Mouse (Mus musculus) right cerebral cortex, postnatal 14 days (tissue): ENCODE measurements around the gene Zmym5.
"Not testable (repeated sequence)": the region's sequence is repeated elsewhere in the genome, so short reads cannot be mapped to it uniquely, and the experiment has no call there.

Experiments
- DNase-seq: peaks from one replicate; pipeline ENCODE4 v3.0.0; 2022

The Zmym5 gene

GRCm38 (mm10) chr14:56811701-56812339, at the start of gene Zmym5:
Gene Zmym5, minus strand, starts transcription at chr14:56811716.
- peak; percentile 82 for DNase-seq

- no peak for DNase-seq
These were observed 38.2 kb upstream of the Zmym5 start for GRCm38 (mm10) chr14:56849681-56850080.

- no peak for DNase-seq
These were observed 36.8 kb upstream of the Zmym5 start for GRCm38 (mm10) chr14:56848322-56848721.

GRCm38 (mm10) chr14:56844507-56844906, 33.0 kb upstream of the Zmym5 start:
- no peak for DNase-seq

GRCm38 (mm10) chr14:56844033-56844432, 32.5 kb upstream of the Zmym5 start:
- no peak for DNase-seq

- not testable (repeated sequence) for DNase-seq
These were observed 23.1 kb upstream of the Zmym5 start for GRCm38 (mm10) chr14:56834576-56834975.

GRCm38 (mm10) chr14:56833211-56833610, 21.7 kb upstream of the Zmym5 start:
- DNase-seq, result not testable (repeated sequence)

- DNase-seq, result no peak
These were observed 21.1 kb upstream of the Zmym5 start for GRCm38 (mm10) chr14:56832563-56833113.

- no peak for DNase-seq
These were observed 20.6 kb upstream of the Zmym5 start for GRCm38 (mm10) chr14:56832147-56832546.

- no peak for DNase-seq
These were observed 19.1 kb upstream of the Zmym5 start for GRCm38 (mm10) chr14:56830491-56831045.

- DNase-seq, result no peak
These were observed 13.0 kb upstream of the Zmym5 start for GRCm38 (mm10) chr14:56824562-56824961.

GRCm38 (mm10) chr14:56817616-56818015, 6.1 kb upstream of the Zmym5 start:
- no peak for DNase-seq

GRCm38 (mm10) chr14:56817131-56817530, 5.6 kb upstream of the Zmym5 start:
- no peak for DNase-seq

- no peak for DNase-seq
These were observed 5.0 kb upstream of the Zmym5 start for GRCm38 (mm10) chr14:56816541-56816940.

- peak; percentile 68 for DNase-seq
These were observed 1.1 kb upstream of the Zmym5 start for GRCm38 (mm10) chr14:56812520-56813036.

- peak; percentile 15 for DNase-seq
These were observed 480 bp downstream of the Zmym5 start for GRCm38 (mm10) chr14:56810781-56811690.

- DNase-seq, result peak; percentile 19
These were observed 18.3 kb downstream of the Zmym5 start for GRCm38 (mm10) chr14:56793243-56793642.

- DNase-seq, result no peak
These were observed 26.9 kb downstream of the Zmym5 start for GRCm38 (mm10) chr14:56784575-56784974.

GRCm38 (mm10) chr14:56778933-56779300, 32.6 kb downstream of the Zmym5 start:
- DNase-seq, result no peak

GRCm38 (mm10) chr14:56778200-56778932, 33.1 kb downstream of the Zmym5 start, which contains the start of gene Pspc1:
Gene Pspc1, minus strand, starts transcription at chr14:56778316.
- DNase-seq, result peak; percentile 97

- DNase-seq, result peak; percentile 55
These were observed 34.0 kb downstream of the Zmym5 start for GRCm38 (mm10) chr14:56777360-56778136.
